27 mouse cellular contexts compared by ENCODE assay signal in the genomic region with DNA sequence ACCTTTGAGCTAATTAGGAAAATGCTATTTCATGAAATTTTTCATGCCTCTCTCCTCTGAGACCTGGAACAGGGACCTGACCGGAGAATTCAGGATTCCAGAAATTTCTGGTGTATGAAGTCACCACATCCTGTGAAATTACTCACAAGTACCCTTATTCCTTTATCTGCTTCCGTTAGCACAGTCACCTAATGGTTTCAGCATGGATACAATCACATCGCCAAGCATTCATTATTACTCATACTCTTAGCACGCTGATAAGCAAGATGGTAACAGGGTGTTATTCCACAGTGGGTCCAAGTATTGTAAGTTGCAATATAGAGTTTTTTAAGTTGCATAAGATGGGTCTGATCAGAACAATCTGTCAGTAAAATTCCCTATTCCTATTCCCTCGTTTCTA. TPM values are rescaled to one million over a fixed set of nuclear protein-coding genes. Genes with fewer than 3 reads are reported as not detected.
DNase-seq lines count a peak whose midpoint lies in the region; ATAC-seq and TF ChIP-seq lines count a peak whose summit lies in the region.
"Had no signal": no experiment of that assay in that cellular context is flagged by ENCODE, and none has a peak within 500 bp of the region (broad histone marks: within the 10 kb centered on the region; RNA-seq: fewer than 3 reads in every experiment).

No protein-coding gene starts in this region.

- no peaks in the 10 kb centered on the region for H3K9me3 ChIP-seq in heart, embryonic 13.5 days
- no peaks in the 10 kb centered on the region for H3K9me3 ChIP-seq in lung, embryonic 14.5 days (ENCODE audit: low read depth, low read length)
- H3K9me3 ChIP-seq: forebrain, embryonic 12.5 days; hindbrain, embryonic 10.5 days; hindbrain, embryonic 15.5 days; kidney, embryonic 15.5 days; midbrain, embryonic 10.5 days; midbrain, embryonic 15.5 days had no signal

- 0 out of 2 replicates have a peak overlapping the region, but pooled peaks have one; percentile 32 for H3K27ac ChIP-seq in heart, embryonic 13.5 days (replicated peaks)
- no peak overlapping the region for H3K27ac ChIP-seq in heart, adult 2 months
- H3K27ac ChIP-seq in lung, embryonic 14.5 days (ENCODE audit: low read depth) = no peak overlapping the region
- H3K27ac ChIP-seq: forebrain, embryonic 12.5 days; hindbrain, embryonic 10.5 days; hindbrain, embryonic 15.5 days; kidney, embryonic 15.5 days; layer of hippocampus, adult 2 months; liver, embryonic 14.5 days; midbrain, embryonic 10.5 days; midbrain, embryonic 15.5 days had no signal

- intact Hi-C loops in heart, adult 2 months (cut with DNase I) = no loop called here

- ATAC-seq in heart, embryonic 13.5 days (ENCODE audit: extremely low read depth, insufficient number of reproducible peaks, low FRiP score, low TSS enrichment) = no peak
- peak; percentile 28; the same call in 1 of the 2 replicates for ATAC-seq in lung, embryonic 14.5 days (ENCODE audit: insufficient read depth)
- ATAC-seq: activated CD4-positive, CD25-positive, alpha-beta regulatory T cell, adult 4 months; forebrain, postnatal 0 days; inflammation-experienced regulatory T-cells, adult 6 months; midbrain, embryonic 15.5 days had no signal

- H3K4me3 ChIP-seq in heart, embryonic 13.5 days = no peak overlapping the region
- no peak overlapping the region for H3K4me3 ChIP-seq in heart, adult 2 months
- H3K4me3 ChIP-seq in lung, embryonic 14.5 days (ENCODE audit: low read depth, low read length) = no peak overlapping the region
- H3K4me3 ChIP-seq: forebrain, embryonic 12.5 days; hindbrain, embryonic 10.5 days; hindbrain, embryonic 15.5 days; kidney, embryonic 15.5 days; layer of hippocampus, adult 2 months; midbrain, embryonic 10.5 days; midbrain, embryonic 15.5 days had no signal

- no peak for TF ChIP-seq POLR2A in heart, adult 2 months (IDR thresholded peaks at IDR 0.05; ENCODE audit: insufficient read depth, low read depth, low read length)

- TF ChIP-seq CTCF in heart, adult 2 months (IDR thresholded peaks at IDR 0.05) = no peak
- TF ChIP-seq CTCF in lung, embryonic 14.5 days (IDR thresholded peaks at IDR 0.05; ENCODE audit: low read depth) = no peak

- no peak overlapping the region for H3K4me2 ChIP-seq in heart, embryonic 13.5 days
- no peak overlapping the region for H3K4me2 ChIP-seq in lung, embryonic 14.5 days
- H3K4me2 ChIP-seq: forebrain, embryonic 12.5 days; hindbrain, embryonic 15.5 days; kidney, embryonic 15.5 days; midbrain, embryonic 15.5 days had no signal

- TF ChIP-seq EP300 in heart, adult 2 months (IDR thresholded peaks at IDR 0.05; ENCODE audit: insufficient read depth, low read depth, low read length) = no peak

- WGBS in heart, embryonic 13.5 days = 36% methylated on average over 5 of the region's 5 CpGs
- WGBS in heart, adult 2 months = 19% methylated on average over 5 of the region's 5 CpGs
- 52% methylated on average over 5 of the region's 5 CpGs for WGBS in lung, embryonic 14.5 days

- no peaks in the 10 kb centered on the region for H3K36me3 ChIP-seq in heart, embryonic 13.5 days
- no peaks in the 10 kb centered on the region for H3K36me3 ChIP-seq in heart, adult 2 months (ENCODE audit: control insufficient read depth, insufficient read depth, low read length)
- no peaks in the 10 kb centered on the region for H3K36me3 ChIP-seq in lung, embryonic 14.5 days (ENCODE audit: insufficient read depth)
- H3K36me3 ChIP-seq: forebrain, embryonic 12.5 days; hindbrain, embryonic 10.5 days; hindbrain, embryonic 15.5 days; kidney, embryonic 15.5 days; midbrain, embryonic 10.5 days; midbrain, embryonic 15.5 days had no signal

- H3K4me1 ChIP-seq in heart, embryonic 13.5 days = peaks cover 9% of the 10 kb centered on the region
- no peaks in the 10 kb centered on the region for H3K4me1 ChIP-seq in heart, adult 2 months (ENCODE audit: control insufficient read depth, insufficient read depth, low read length)
- H3K4me1 ChIP-seq in lung, embryonic 14.5 days (ENCODE audit: insufficient read depth) = no peaks in the 10 kb centered on the region
- H3K4me1 ChIP-seq: forebrain, embryonic 12.5 days; hindbrain, embryonic 10.5 days; hindbrain, embryonic 15.5 days; kidney, embryonic 15.5 days; midbrain, embryonic 10.5 days; midbrain, embryonic 15.5 days had no signal

- DNase-seq in heart, adult 2 months = no peak
- peak; percentile 10 for DNase-seq in lung, embryonic 14.5 days
- DNase-seq in lung, postnatal 4 days = no peak
- DNase-seq in NIH3T3 (ENCODE audit: low read depth) = peak; percentile 64
- no peak for DNase-seq in layer of hippocampus, adult 11-12 months (ENCODE audit: low spot score)
- DNase-seq in adrenal gland, postnatal 36 days = no peak
- DNase-seq: adrenal gland, adult 2 months; cerebellum, adult 2 months; cerebellum, postnatal 14 days; forebrain, postnatal 0 days; gastrocnemius, postnatal 10 days; kidney, postnatal 25 days; lung, adult 2 months; lung, postnatal 14 days; right cerebral cortex, postnatal 25 days; thymus, postnatal 14 days had no signal

- no peaks in the 10 kb centered on the region for H3K27me3 ChIP-seq in heart, embryonic 13.5 days (replicated peaks)
- no peaks in the 10 kb centered on the region for H3K27me3 ChIP-seq in heart, adult 2 months (ENCODE audit: control insufficient read depth, insufficient read depth, low read length)
- no peaks in the 10 kb centered on the region for H3K27me3 ChIP-seq in lung, embryonic 14.5 days (ENCODE audit: insufficient read depth, low read length)
- H3K27me3 ChIP-seq: forebrain, embryonic 12.5 days; hindbrain, embryonic 15.5 days; kidney, embryonic 15.5 days; midbrain, embryonic 15.5 days had no signal

- H3K9ac ChIP-seq in heart, embryonic 13.5 days = no peak overlapping the region
- H3K9ac ChIP-seq in heart, adult 2 months (ENCODE audit: low read depth, low read length) = no peak overlapping the region
- H3K9ac ChIP-seq in lung, embryonic 14.5 days = no peak overlapping the region
- H3K9ac ChIP-seq: forebrain, embryonic 12.5 days; forebrain, postnatal 0 days; hindbrain, embryonic 15.5 days; kidney, embryonic 15.5 days; liver, embryonic 14.5 days; midbrain, embryonic 15.5 days had no signal

- no peaks in the 10 kb centered on the region for H3K79me2 ChIP-seq in heart, adult 2 months (replicated peaks; ENCODE audit: control insufficient read depth, insufficient read depth, low read length)

RNA-seq across cellular contexts. Expression of gene Nmt2, which starts 44.8 kb away (rescaled TPM):
- 32.1 and 36.3 TPM in 2 replicates for polyA plus RNA-seq in heart, embryonic 13.5 days (2015; fragmentation: Nextera tagmentation; extraction: Ambion mirVana)
- 10 to 100 TPM in 1 of 2 experiments, 1 to 10 TPM in 1; 7.8 to 10.4 TPM for total RNA-seq in heart, adult 2 months (2021)
- polyA plus RNA-seq in heart, adult 2 months (2012; rRNA removed) = 3.7 and 5.6 TPM in 2 replicates
- 41.3 and 41.6 TPM in 2 replicates for polyA plus RNA-seq in lung, embryonic 14.5 days (2014; fragmentation: Nextera tagmentation; extraction: Ambion mirVana)
- 10 to 100 TPM; 42.4 to 80.1 TPM for total RNA-seq in adrenal gland, postnatal 36 days (2021)

Comparison
In these comparisons a context has a peak if more than half of its experiments do, and no peak if none do; other contexts are left out.
1. DNase-seq: peak in lung, embryonic 14.5 days (single experiment) and NIH3T3 (single experiment); none in heart, adult 2 months (0 of 2), lung, postnatal 4 days (0 of 2), layer of hippocampus, adult 11-12 months (single experiment) and adrenal gland, postnatal 36 days (0 of 2).